Mouse (Mus musculus) Patski (cell line): ENCODE measurements at regions not wholly inside any gene's neighbourhood (a gene's known extent, or its start where the extent isn't known, plus 50 kb on each side); places are given as distances from the start of the nearest gene placed in this dataset.

Experiments
- ATAC-seq: fragments of 100-300 bp; one replicate; pipeline ENCODE4 v1.8.0; 2021
- CTCF ChIA-PET: fragments of 350-600 bp; sonication (Branson Sonifier 250); formaldehyde crosslinking; loops from one replicate; lab custom pipeline; 2022; ENCODE audit warnings: inconsistent platforms; lab: Charles Lee
- POLR2A ChIA-PET: fragments of 350-600 bp; sonication (Branson Sonifier 250); formaldehyde crosslinking; loops from one replicate; lab custom pipeline; 2022; ENCODE audit warnings: antibody characterized with exemption, inconsistent platforms; lab: Charles Lee
- DNase-seq: peaks from one replicate; pipeline ENCODE4 v3.0.0-alpha.2; 2011; ENCODE audit warnings: low read depth, low spot score
- H3K27me3 ChIP-seq: fragments of 371-371 bp; one replicate; pipeline ENCODE4 v1.5.1; 2021
- CTCF ChIP-seq: fragments of 100-300 bp; IDR thresholded peaks from one replicate; pipeline ENCODE4 v1.5.1; 2021
- in situ Hi-C: fragments of 300-500 bp; cut with MboI; formaldehyde crosslinking; loops from 3 replicates; pipeline ENCODE4 v1.11.1; 2018; ENCODE audit warnings: low pct_unique_long_range_greater_than_20kb, mixed read lengths

GRCm38 (mm10) chr5:118879808-118880478 is 319.5 kb downstream of the Med13l start:
- peak; percentile 93 for TF ChIP-seq CTCF
- no peak for ATAC-seq
- no peak for DNase-seq
- POLR2A ChIA-PET = interaction anchor here (0.6 kb wide), 1 partner anchor 609 kb away, joined by 3 read pairs; no protein-coding TSS in a partner anchor
- peaks cover 28% of the 10 kb centered on the region for H3K27me3 ChIP-seq
- CTCF ChIA-PET = interaction anchor here (0.8 to 1.8 kb wide), 7 partner anchors 8 to 812 kb away, joined by 3 to 4 read pairs (median 3); no protein-coding TSS in a partner anchor
- in situ Hi-C loops = loop anchor here (5.0 kb wide), 1 partner anchor 807 kb away; no protein-coding TSS in a partner anchor

GRCm38 (mm10) chr5:118880546-118880945 is 320.1 kb downstream of the Med13l start:
- ChIA-PET POLR2A (no interaction called here), CTCF (interaction anchor here (0.8 to 1.1 kb wide), 2 partner anchors 12 to 811 kb away, joined by 3 read pairs; no protein-coding TSS in a partner anchor)
- DNase-seq (no peak), ATAC-seq (no peak)
- in situ Hi-C loops = loop anchor here (5.0 kb wide), 1 partner anchor 807 kb away; no protein-coding TSS in a partner anchor
- H3K27me3 ChIP-seq = peaks cover 22% of the 10 kb centered on the region
- TF ChIP-seq CTCF = no peak

GRCm38 (mm10) chr5:118881886-118882285 is 321.4 kb downstream of the Med13l start:
- in situ Hi-C loops = loop anchor here (5.0 kb wide), 1 partner anchor 805 kb away; no protein-coding TSS in a partner anchor

GRCm38 (mm10) chr5:118888131-118888530 is 327.7 kb downstream of the Med13l start:
- DNase-seq (no peak), ATAC-seq (no peak)
- in situ Hi-C loops = no loop called here
- H3K27me3 ChIP-seq = no peaks in the 10 kb centered on the region
- TF ChIP-seq CTCF = no peak
- ChIA-PET CTCF (interaction anchor here (0.9 kb wide), 1 partner anchor 9 kb away, joined by 4 read pairs; no protein-coding TSS in a partner anchor), POLR2A (no interaction called here)

More at GRCm38 (mm10) chr5:118881886-118882285, 321.4 kb downstream of the Med13l start:
- no peak for TF ChIP-seq CTCF
- POLR2A ChIA-PET = no interaction called here
- peaks cover 19% of the 10 kb centered on the region for H3K27me3 ChIP-seq
- CTCF ChIA-PET = no interaction called here
- no peak for ATAC-seq
- DNase-seq = no peak

DNA sequence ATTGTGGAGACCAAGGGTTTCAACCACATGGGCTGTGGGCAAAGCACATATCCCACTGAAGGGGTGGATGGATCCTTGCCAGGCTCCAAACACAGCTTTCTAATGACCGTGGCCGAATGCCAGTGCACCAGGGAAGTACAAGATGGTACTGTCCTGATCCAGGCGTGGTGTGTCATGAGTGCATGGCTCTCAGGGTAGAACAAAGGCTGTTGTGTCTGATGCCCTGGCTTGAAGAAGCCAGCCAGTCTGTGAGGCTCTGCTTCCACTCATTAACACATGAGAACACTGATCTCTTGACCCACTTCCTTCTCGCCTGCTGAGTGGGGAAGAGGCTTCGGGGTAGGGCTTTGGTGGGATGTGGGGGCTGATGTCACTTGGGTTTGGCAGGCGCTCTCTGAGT is 330.7 kb downstream of the Med13l start:
- POLR2A ChIA-PET = no interaction called here
- TF ChIP-seq CTCF = no peak
- no peaks in the 10 kb centered on the region for H3K27me3 ChIP-seq
- ATAC-seq (no peak), DNase-seq (no peak)
- in situ Hi-C loops = no loop called here
- CTCF ChIA-PET = interaction anchor here (1.2 kb wide), 1 partner anchor 12 kb away, joined by 3 read pairs; no protein-coding TSS in a partner anchor

DNA sequence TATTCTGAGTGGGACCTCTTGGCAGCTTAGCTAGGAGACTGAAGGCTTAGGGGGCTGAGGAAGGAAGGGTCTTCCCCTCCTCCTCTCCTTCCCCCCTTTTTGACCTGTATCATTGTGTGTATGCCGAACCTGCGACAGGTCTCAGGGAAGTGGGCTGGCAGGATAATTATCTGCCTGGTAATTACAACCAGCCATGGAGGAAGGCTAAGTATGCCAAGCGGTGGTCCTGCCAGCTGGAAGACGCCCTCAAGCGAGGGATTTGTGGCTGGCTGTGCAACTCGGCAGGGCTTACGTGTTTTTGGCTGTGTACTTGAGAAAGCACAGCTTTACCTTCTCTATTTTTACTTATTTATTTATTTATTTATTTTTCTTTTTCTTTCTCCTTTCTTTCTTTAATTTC is 347.7 kb downstream of the Med13l start:
- ChIA-PET POLR2A (no interaction called here), CTCF (no interaction called here)
- in situ Hi-C loops = no loop called here
- TF ChIP-seq CTCF = no peak
- DNase-seq (no peak), ATAC-seq (no peak)
- no peaks in the 10 kb centered on the region for H3K27me3 ChIP-seq

GRCm38 (mm10) chr5:118909756-118910155 is 349.3 kb downstream of the Med13l start:
- ChIA-PET POLR2A (no interaction called here), CTCF (no interaction called here)
- DNase-seq (no peak), ATAC-seq (no peak)
- in situ Hi-C loops = no loop called here
- no peak for TF ChIP-seq CTCF
- no peaks in the 10 kb centered on the region for H3K27me3 ChIP-seq

DNA sequence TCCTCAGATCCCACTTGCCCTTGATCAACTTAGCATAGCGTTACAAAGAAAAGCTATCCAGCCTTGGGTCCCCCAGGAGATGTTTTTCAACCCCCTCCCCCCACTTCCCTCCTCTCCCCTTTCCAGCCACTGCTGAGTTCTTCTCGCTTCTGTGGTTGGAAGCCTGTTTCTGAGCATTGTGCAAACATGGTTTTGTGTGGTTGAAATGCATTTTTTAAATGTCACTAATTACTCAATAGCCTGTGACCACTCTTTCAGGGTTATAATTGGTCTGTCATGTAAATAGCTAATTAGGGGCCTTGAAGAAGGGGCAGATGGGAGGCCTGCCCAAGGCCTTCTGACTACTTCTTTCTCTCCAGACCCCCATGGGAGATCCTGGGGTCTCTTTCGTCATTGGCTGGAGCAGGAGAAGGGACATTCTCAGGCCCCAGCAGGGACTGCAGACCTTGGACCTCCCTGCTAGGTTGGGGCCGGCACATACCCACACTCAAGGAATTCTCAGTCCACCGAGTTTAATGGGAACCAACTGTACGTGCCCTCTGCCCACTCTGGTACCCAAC is 353.8 kb downstream of the Med13l start:
- no peak for ATAC-seq
- ChIA-PET POLR2A (no interaction called here), CTCF (no interaction called here)
- DNase-seq = no peak
- in situ Hi-C loops = no loop called here
- TF ChIP-seq CTCF = no peak
- no peaks in the 10 kb centered on the region for H3K27me3 ChIP-seq

- DNase-seq = no peak
- H3K27me3 ChIP-seq = peaks cover 8% of the 10 kb centered on the region
- CTCF ChIA-PET = no interaction called here
- ATAC-seq = no peak
- in situ Hi-C loops = no loop called here
- no peak for TF ChIP-seq CTCF
- POLR2A ChIA-PET = no interaction called here
Measured at GRCm38 (mm10) chr5:118923357-118923756, 362.9 kb downstream of the Med13l start.

DNA sequence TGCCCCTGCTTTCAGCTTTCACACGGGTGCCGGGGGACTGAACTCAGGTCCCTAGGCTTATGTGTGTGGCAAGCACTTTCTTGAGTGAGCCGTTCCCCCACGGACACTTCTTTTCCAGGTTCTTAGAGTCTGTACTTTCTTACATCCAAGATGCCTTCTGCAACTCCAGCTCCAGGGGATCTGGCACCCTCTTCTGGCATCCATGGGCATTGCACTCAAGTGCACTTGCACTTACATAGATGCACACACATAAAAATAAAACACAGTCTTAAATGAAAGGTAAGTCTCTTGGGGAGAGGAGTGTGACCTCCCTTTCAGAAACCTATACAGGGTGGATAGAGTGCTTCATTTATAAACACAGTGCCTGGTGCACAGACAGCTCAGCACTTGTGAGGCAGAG is 368.6 kb downstream of the Med13l start:
- TF ChIP-seq CTCF = peak; percentile 33
- CTCF ChIA-PET = no interaction called here
- POLR2A ChIA-PET = no interaction called here
- DNase-seq (no peak), ATAC-seq (no peak)
- in situ Hi-C loops = no loop called here
- peaks cover 19% of the 10 kb centered on the region for H3K27me3 ChIP-seq

- DNase-seq (no peak), ATAC-seq (no peak)
Measured at GRCm38 (mm10) chr5:118929990-118930501, 369.6 kb downstream of the Med13l start.

More at GRCm38 (mm10) chr5:118929990-118930501, 369.6 kb downstream of the Med13l start:
- no peak for TF ChIP-seq CTCF
- POLR2A ChIA-PET = no interaction called here
- CTCF ChIA-PET = no interaction called here
- peaks cover 22% of the 10 kb centered on the region for H3K27me3 ChIP-seq
- in situ Hi-C loops = no loop called here
